Mouse (Mus musculus): ENCODE data around the gene Angptl2.

Gene Angptl2

GRCm38 (mm10) chr2:33272665-33273439 lies 57.0 kb downstream of the Angptl2 start:
- no peak for DNase-seq

DNA sequence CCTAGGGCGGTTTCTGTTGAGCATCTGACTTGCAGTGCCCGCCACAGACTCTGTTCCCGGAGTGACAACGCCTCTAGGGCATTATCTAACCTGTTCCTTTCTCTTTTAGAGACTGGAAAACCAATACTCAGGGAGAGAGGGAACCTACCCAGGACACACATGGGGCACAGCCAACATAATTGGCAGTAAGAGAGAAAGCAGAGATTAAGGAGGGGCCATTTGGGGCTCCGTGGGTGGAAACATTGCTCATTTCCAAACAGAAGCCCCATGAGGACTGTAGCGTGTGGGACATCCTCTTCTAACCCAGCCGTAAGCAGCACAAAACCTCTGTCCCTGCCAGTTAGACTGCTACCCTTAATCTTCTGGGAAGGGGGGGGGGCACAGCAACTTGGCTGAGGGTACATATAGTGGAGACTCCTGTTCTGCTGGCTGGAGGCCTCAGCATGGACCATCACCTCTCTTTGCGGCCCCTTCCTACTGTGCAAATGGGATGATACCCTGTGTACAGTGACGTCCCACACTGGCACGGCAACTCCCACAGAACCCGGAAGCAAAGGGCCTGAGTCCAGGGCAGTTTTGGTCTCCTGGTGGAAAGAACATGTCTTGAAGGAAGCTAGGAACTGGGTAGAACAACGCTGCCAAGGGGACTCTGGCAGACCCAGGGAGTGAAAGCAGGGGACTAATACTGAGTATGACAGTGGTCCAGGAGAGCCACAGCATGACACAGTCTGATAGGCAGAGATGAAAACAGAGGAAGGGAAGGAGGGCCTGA lies 59.0 kb downstream of the Angptl2 start:
- peak; percentile 42 to 60 for DNase-seq

GRCm38 (mm10) chr2:33279758-33280157 lies 63.9 kb downstream of the Angptl2 start:
- DNase-seq, result no peak

DNA sequence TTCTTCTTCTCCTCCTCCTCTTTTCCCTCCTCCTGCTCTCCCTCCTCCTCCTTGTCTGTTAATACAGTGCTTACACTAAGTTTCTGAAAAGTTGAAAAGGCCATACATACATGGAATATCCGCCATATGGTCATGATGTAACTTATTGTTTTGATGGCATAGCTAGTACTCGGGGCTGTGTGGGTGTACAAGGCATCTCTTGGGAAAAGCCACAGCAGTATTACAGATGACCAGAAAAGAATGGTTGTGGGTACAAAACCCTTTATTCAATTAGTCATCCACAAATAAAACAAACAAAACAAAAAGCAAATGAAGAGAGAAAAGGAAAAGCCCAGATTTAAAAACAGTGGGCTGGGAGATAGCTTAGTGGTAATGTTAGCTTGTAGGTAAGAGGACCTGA lies 64.7 kb downstream of the Angptl2 start:
- no peak for DNase-seq

GRCm38 (mm10) chr2:33281807-33282206 lies 65.9 kb downstream of the Angptl2 start:
- no peak for DNase-seq

- peak; percentile 81 to 84 for DNase-seq
Measured at GRCm38 (mm10) chr2:33282877-33283276, 67.0 kb downstream of the Angptl2 start.

DNA sequence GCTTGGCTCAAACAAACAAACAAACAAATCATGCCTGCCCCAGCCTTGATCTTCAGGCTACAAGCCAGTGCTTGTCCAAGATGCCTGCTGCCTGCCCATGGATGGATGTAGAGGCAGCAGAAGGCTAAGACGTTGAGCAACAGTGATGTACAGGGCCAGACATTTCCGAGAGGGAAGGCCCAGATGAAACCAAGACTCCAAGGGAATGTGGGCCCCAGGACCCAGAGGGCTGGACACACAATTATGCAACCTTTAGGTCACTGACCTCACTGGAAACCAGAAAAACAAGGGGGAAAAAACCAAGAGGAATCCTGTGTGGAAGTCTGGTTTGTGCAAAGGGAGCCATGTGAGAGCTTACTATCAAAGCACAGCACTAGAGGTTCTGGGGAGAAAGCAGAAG lies 67.8 kb downstream of the Angptl2 start:
- DNase-seq, result no peak

DNA sequence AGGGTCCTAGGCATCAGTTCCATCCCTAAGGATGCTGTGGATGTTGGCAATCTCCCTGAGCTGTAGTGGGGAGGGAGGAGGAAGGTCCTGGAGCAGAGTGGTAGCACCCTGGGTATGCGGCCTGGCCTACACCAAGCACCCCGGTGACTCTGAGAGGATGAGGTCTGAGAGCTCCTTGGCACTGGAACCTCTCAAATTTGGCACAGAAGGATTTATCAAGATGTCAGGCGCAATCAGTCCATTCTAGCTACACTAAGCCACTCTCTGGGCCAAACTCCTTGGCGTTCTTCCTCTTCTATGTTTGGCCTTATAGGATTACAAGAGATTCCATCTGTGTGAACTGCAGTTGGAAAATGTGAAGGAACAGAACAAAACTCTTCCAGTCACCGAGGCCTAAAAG lies 73.0 kb downstream of the Angptl2 start:
- DNase-seq, result peak; percentile 62 to 75

GRCm38 (mm10) chr2:33290491-33290890 lies 74.6 kb downstream of the Angptl2 start:
- no peak for DNase-seq

GRCm38 (mm10) chr2:33292057-33292456 lies 76.2 kb downstream of the Angptl2 start:
- DNase-seq, result no peak

DNA sequence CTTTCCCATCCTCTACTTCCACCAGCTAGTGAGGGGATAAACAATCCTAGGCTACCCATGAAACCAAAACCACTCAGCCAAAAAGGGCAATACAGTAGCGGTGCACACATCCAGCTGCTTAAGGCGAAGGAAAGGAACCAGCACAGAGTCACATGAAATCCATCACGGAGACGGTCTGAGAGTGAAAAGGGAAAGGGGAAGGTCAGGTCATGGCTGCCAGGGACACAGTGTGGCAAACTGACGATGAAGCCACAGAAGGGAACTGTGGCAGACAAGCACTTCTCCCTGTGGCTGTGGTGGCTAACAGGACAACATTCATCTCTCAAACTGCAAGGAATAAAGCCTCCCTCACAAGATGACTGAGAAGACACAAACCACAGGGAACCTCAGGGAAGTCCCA lies 79.2 kb downstream of the Angptl2 start:
- DNase-seq, result no peak
